Comparison of ENCODE assay signal across 9 mouse cellular contexts in the genomic region with DNA sequence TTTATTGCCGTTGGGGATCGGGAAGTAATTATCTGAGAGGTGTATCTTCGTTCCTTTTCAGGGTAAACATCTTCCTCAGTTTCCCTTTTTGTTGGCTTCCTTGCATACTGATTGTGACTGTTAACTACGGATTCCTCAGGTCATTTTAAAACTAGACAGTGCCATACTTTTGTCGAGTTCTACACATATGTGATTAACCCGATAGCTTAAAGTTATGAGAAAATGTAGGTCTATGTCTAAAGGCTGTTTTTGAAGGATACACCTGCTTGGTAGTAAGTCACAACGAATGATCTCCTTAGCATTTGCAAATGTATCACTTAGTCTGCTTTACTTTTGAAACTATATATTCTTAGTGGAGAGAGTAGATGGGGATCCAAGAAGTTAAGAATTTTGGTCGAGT. TPM values are rescaled to one million over a fixed set of nuclear protein-coding genes. Genes with fewer than 3 reads are reported as not detected.
DNase-seq lines count a peak whose midpoint lies in the region; ATAC-seq and TF ChIP-seq lines count a peak whose summit lies in the region.
"Had no signal": no experiment of that assay in that cellular context is flagged by ENCODE, and none has a peak within 500 bp of the region (broad histone marks: within the 10 kb centered on the region; RNA-seq: fewer than 3 reads in every experiment).

No protein-coding gene starts in this region.

- peaks cover 14% of the 10 kb centered on the region; the same call in 1 of the 2 replicates for H3K4me1 ChIP-seq in heart, embryonic 10.5 days
- H3K4me1 ChIP-seq in midbrain, embryonic 10.5 days, result peaks cover 24% of the 10 kb centered on the region
- H3K4me1 ChIP-seq in midbrain, embryonic 14.5 days (ENCODE audit: control insufficient read depth, insufficient read depth, low read length), result peaks cover 10% of the 10 kb centered on the region
- no peaks in the 10 kb centered on the region for H3K4me1 ChIP-seq in intestine, postnatal 0 days (replicated peaks; ENCODE audit: control insufficient read depth, insufficient read depth, low read length)
- no peaks in the 10 kb centered on the region for H3K4me1 ChIP-seq in stomach, embryonic 15.5 days

- H3K4me3 ChIP-seq in heart, embryonic 10.5 days, result peak overlapping the region; percentile 74; the same call in 1 of the 2 replicates
- H3K4me3 ChIP-seq in midbrain, embryonic 10.5 days, result peak overlapping the region; percentile 68; the same call in 1 of the 2 replicates
- no peak overlapping the region for H3K4me3 ChIP-seq in midbrain, embryonic 14.5 days (replicated peaks; ENCODE audit: low read depth, low read length)
- peak overlapping the region; percentile 69 for H3K4me3 ChIP-seq in intestine, postnatal 0 days (ENCODE audit: low read depth, low read length)
- H3K4me3 ChIP-seq in stomach, embryonic 15.5 days (replicated peaks), result peak overlapping the region; percentile 69

- intact Hi-C loops in left cerebral cortex, postnatal 36 days (cut with DNase I), result no loop called here

- no peak overlapping the region for H3K9ac ChIP-seq in midbrain, embryonic 14.5 days (replicated peaks; ENCODE audit: low read length)
- no peak overlapping the region for H3K9ac ChIP-seq in intestine, postnatal 0 days (ENCODE audit: low read depth, low read length)
- H3K9ac ChIP-seq in stomach, embryonic 15.5 days, result no peak overlapping the region

- no peaks in the 10 kb centered on the region for H3K9me3 ChIP-seq in heart, embryonic 10.5 days
- no peaks in the 10 kb centered on the region for H3K9me3 ChIP-seq in midbrain, embryonic 10.5 days (replicated peaks)
- no peaks in the 10 kb centered on the region for H3K9me3 ChIP-seq in midbrain, embryonic 14.5 days (ENCODE audit: control insufficient read depth, low read length)
- no peaks in the 10 kb centered on the region for H3K9me3 ChIP-seq in intestine, postnatal 0 days (ENCODE audit: control insufficient read depth)
- H3K9me3 ChIP-seq in stomach, embryonic 15.5 days, result no peaks in the 10 kb centered on the region

- no peak overlapping the region for H3K27ac ChIP-seq in heart, embryonic 10.5 days
- H3K27ac ChIP-seq in midbrain, embryonic 10.5 days (replicated peaks), result no peak overlapping the region
- no peak overlapping the region for H3K27ac ChIP-seq in midbrain, embryonic 14.5 days (replicated peaks; ENCODE audit: low read depth, low read length)
- no peak overlapping the region for H3K27ac ChIP-seq in intestine, postnatal 0 days (ENCODE audit: low read depth, low read length)
- H3K27ac ChIP-seq in stomach, embryonic 15.5 days, result no peak overlapping the region

- H3K27me3 ChIP-seq in heart, embryonic 10.5 days (ENCODE audit: insufficient read depth, poor library complexity, severe bottlenecking), result peaks cover 59% of the 10 kb centered on the region
- H3K27me3 ChIP-seq in midbrain, embryonic 10.5 days (ENCODE audit: low read depth, poor library complexity, severe bottlenecking), result peaks cover 65% of the 10 kb centered on the region
- H3K27me3 ChIP-seq in midbrain, embryonic 14.5 days (ENCODE audit: control insufficient read depth, insufficient read depth, low read length), result peaks cover 46% of the 10 kb centered on the region
- 0 out of 2 replicates have a peak, but pooled peaks cover 2% of the 10 kb centered on the region for H3K27me3 ChIP-seq in intestine, postnatal 0 days (replicated peaks; ENCODE audit: control insufficient read depth, insufficient read depth, low read length)
- 0 out of 2 replicates have a peak, but pooled peaks cover 9% of the 10 kb centered on the region for H3K27me3 ChIP-seq in stomach, embryonic 15.5 days (replicated peaks)

- H3K36me3 ChIP-seq in heart, embryonic 10.5 days, result no peaks in the 10 kb centered on the region
- no peaks in the 10 kb centered on the region for H3K36me3 ChIP-seq in midbrain, embryonic 10.5 days
- no peaks in the 10 kb centered on the region for H3K36me3 ChIP-seq in midbrain, embryonic 14.5 days (ENCODE audit: control insufficient read depth, insufficient read depth, low read length)
- no peaks in the 10 kb centered on the region for H3K36me3 ChIP-seq in intestine, postnatal 0 days (ENCODE audit: control insufficient read depth, insufficient read depth)
- H3K36me3 ChIP-seq in stomach, embryonic 15.5 days, result no peaks in the 10 kb centered on the region

- WGBS in heart, embryonic 10.5 days, result 28% methylated on average over 8 of the region's 8 CpGs
- 30% methylated on average over 8 of the region's 8 CpGs for WGBS in midbrain, embryonic 10.5 days
- WGBS in midbrain, embryonic 14.5 days, result 29% methylated on average over 8 of the region's 8 CpGs
- 15% methylated on average over 8 of the region's 8 CpGs for WGBS in intestine, postnatal 0 days
- whole genome bisulfite sequencing in stomach, embryonic 15.5 days, result 23% methylated on average over 8 of the region's 8 CpGs

- no peak for TF ChIP-seq CTCF in intestine, postnatal 0 days (IDR thresholded peaks at IDR 0.05; ENCODE audit: low read depth)

- no peak for ATAC-seq in midbrain, embryonic 14.5 days (ENCODE audit: low FRiP score, low TSS enrichment)
- no peak for ATAC-seq in intestine, postnatal 0 days
- ATAC-seq in stomach, embryonic 15.5 days (ENCODE audit: insufficient read depth, low FRiP score, low read depth), result no peak
- no peak for ATAC-seq in erythroblast, adult 5-6 weeks (replicated peaks; ENCODE audit: low FRiP score, poor library complexity, severe bottlenecking)

- no peak for DNase-seq in heart, embryonic 10.5 days (ENCODE audit: low spot score)
- no peak for DNase-seq in heart, adult 18-20 months
- no peak for DNase-seq in midbrain, embryonic 10.5 days (ENCODE audit: low spot score)
- no peak for DNase-seq in midbrain, embryonic 14.5 days
- DNase-seq in left cerebral cortex, postnatal 36 days (ENCODE audit: low spot score in 2 of 2), result no peak
- DNase-seq: cerebellum, postnatal 36 days had no signal

- no peak overlapping the region for H3K4me2 ChIP-seq in midbrain, embryonic 14.5 days (ENCODE audit: low read length)
- peak overlapping the region; percentile 98 for H3K4me2 ChIP-seq in intestine, postnatal 0 days (replicated peaks; ENCODE audit: low read depth)
- H3K4me2 ChIP-seq in stomach, embryonic 15.5 days, result peak overlapping the region; percentile 93

RNA-seq across cellular contexts. Expression of a gene that starts 0.9 kb away (rescaled TPM):
- 5.1 and 28.3 TPM in 2 replicates for polyA plus RNA-seq in heart, embryonic 10.5 days (2016; fragmentation: Nextera tagmentation; extraction: Ambion mirVana)
- 1 to 10 TPM; 2.9 to 3.5 TPM for total RNA-seq in heart, adult 18-20 months (2021)
- 5.4 and 6.2 TPM in 2 replicates for polyA plus RNA-seq in midbrain, embryonic 10.5 days (2016; fragmentation: Nextera tagmentation; extraction: Ambion mirVana)
- polyA plus RNA-seq in midbrain, embryonic 14.5 days (2014; fragmentation: Nextera tagmentation; extraction: Ambion mirVana), result 3.9 and 5.4 TPM in 2 replicates
- 32.8 and 33.8 TPM in 2 replicates for polyA plus RNA-seq in intestine, postnatal 0 days (2015; fragmentation: Nextera tagmentation; extraction: Ambion mirVana)
- 57.1 and 57.7 TPM in 2 replicates for polyA plus RNA-seq in stomach, embryonic 15.5 days (2015; fragmentation: Nextera tagmentation; extraction: Ambion mirVana)
- total RNA-seq in left cerebral cortex, postnatal 36 days (2021), result 1 to 10 TPM; 7.5 to 8.1 TPM
- 0.63 TPM in 1 of 2 replicates, not detected in the other for total RNA-seq in erythroblast, adult 5-6 weeks (2015; ENCODE audit: low replicate concordance)
- total RNA-seq in erythroblast, adult 5-6 weeks (2017; ENCODE audit: low replicate concordance), result 0.60 TPM in 1 of 2 replicates, not detected in the other
